Mouse (Mus musculus): ENCODE measurements around the gene G3bp1. TPM values are rescaled to one million over a fixed set of nuclear protein-coding genes. Genes with fewer than 3 reads are reported as not detected.
A peak's percentile ranks its signal among the peaks of the same experiment; 100 is the strongest.

G3bp1 gene
- total RNA-seq, 1 experiment from 2014 or later: 63.6 TPM

GRCm38 (mm10) chr11:55464707-55465106 is 4.8 kb upstream of the G3bp1 start:
- no peak for DNase-seq

- DNase-seq: no peak
These were observed 4.3 kb upstream of the G3bp1 start for GRCm38 (mm10) chr11:55465177-55465576.

GRCm38 (mm10) chr11:55468012-55468411 is 1.5 kb upstream of the G3bp1 start:
- peak; percentile 28 for DNase-seq

GRCm38 (mm10) chr11:55468611-55469047 is 856 bp upstream of the G3bp1 start:
- DNase-seq: peak; percentile 52

- DNase-seq: peak; percentile 26
These were observed 622 bp downstream of the G3bp1 start for GRCm38 (mm10) chr11:55469923-55470691.

- DNase-seq: no peak
These were observed 1.3 kb downstream of the G3bp1 start for GRCm38 (mm10) chr11:55470761-55471160.

GRCm38 (mm10) chr11:55471467-55471866 is 2.0 kb downstream of the G3bp1 start:
- no peak for DNase-seq

GRCm38 (mm10) chr11:55473219-55473618 is 3.7 kb downstream of the G3bp1 start:
- no peak for DNase-seq

- no peak for DNase-seq
These were observed 16.0 kb downstream of the G3bp1 start for GRCm38 (mm10) chr11:55485443-55485842.

GRCm38 (mm10) chr11:55496158-55496557 is 26.7 kb downstream of the G3bp1 start:
- no peak for DNase-seq

GRCm38 (mm10) chr11:55497885-55498284 is 28.4 kb downstream of the G3bp1 start:
- DNase-seq: peak; percentile 36

- DNase-seq: no peak
These were observed 32.6 kb downstream of the G3bp1 start for GRCm38 (mm10) chr11:55501955-55502531.

- no peak for DNase-seq
These were observed 33.4 kb downstream of the G3bp1 start for GRCm38 (mm10) chr11:55502886-55503285.

GRCm38 (mm10) chr11:55505485-55505884 is 36.0 kb downstream of the G3bp1 start:
- no peak for DNase-seq

- no peak for DNase-seq
These were observed 41.9 kb downstream of the G3bp1 start for GRCm38 (mm10) chr11:55511374-55511773.

- DNase-seq: no peak
These were observed 48.2 kb downstream of the G3bp1 start for GRCm38 (mm10) chr11:55517666-55518065.

- DNase-seq: peak; percentile 53
These were observed 49.6 kb downstream of the G3bp1 start for GRCm38 (mm10) chr11:55518806-55519674.

- DNase-seq: no peak
These were observed 61.3 kb downstream of the G3bp1 start for GRCm38 (mm10) chr11:55530741-55531140.

- DNase-seq: peak; percentile 34
These were observed 63.9 kb downstream of the G3bp1 start for GRCm38 (mm10) chr11:55533378-55533777.

- no peak for DNase-seq
These were observed 65.3 kb downstream of the G3bp1 start for GRCm38 (mm10) chr11:55534766-55535165.

- no peak for DNase-seq
These were observed 72.6 kb downstream of the G3bp1 start for GRCm38 (mm10) chr11:55542128-55542527.

GRCm38 (mm10) chr11:55542671-55543070 is 73.2 kb downstream of the G3bp1 start:
- DNase-seq: no peak

GRCm38 (mm10) chr11:55545690-55546089 is 76.2 kb downstream of the G3bp1 start:
- DNase-seq: no peak

All from adrenal gland, postnatal 25 days (tissue).